Mouse (Mus musculus) CH12.LX (cell line): ENCODE data around the gene Car15. TPM values are rescaled to one million over a fixed set of nuclear protein-coding genes. Genes with fewer than 3 reads are reported as not detected.
A peak's percentile ranks its signal among the peaks of the same experiment; 100 is the strongest.

Experiments used
- DNase-seq: peaks from one replicate; pipeline ENCODE4 v3.0.0-alpha.2; 2013; ENCODE audit errors: extremely low read depth
- H3K27ac ChIP-seq: 2 replicates; pipeline ENCODE4 v1.5.1; 2012; ENCODE audit warnings: low read depth, mild to moderate bottlenecking, control low read depth, moderate library complexity; ENCODE audit not compliant: insufficient read depth
- H3K27me3 ChIP-seq: replicated peaks from 2 replicates; pipeline ENCODE3; 2012; ENCODE audit warnings: inconsistent platforms
- H3K36me3 ChIP-seq, 2 experiments: replicated peaks in 1 of 2; 2 replicates each; pipeline versions ENCODE3 to v1.6.1; 2012; ENCODE audit warnings: inconsistent platforms in 1 of 2, low read length in 1 of 2, mild to moderate bottlenecking in 1 of 2, mixed read lengths in 1 of 2, moderate library complexity in 1 of 2; ENCODE audit not compliant: control insufficient read depth in 1 of 2, insufficient read depth in 1 of 2
- H3K4me1 ChIP-seq, 2 experiments: 2 replicates each; pipeline ENCODE4 v1.6.1; 2012; ENCODE audit warnings: inconsistent platforms in 1 of 2, moderate library complexity in 1 of 2; ENCODE audit not compliant: insufficient read depth in 2 of 2, control insufficient read depth in 1 of 2
- H3K4me2 ChIP-seq: 2 replicates; pipeline ENCODE4 v1.6.1; 2012; ENCODE audit warnings: low read depth, mild to moderate bottlenecking, control low read depth; ENCODE audit not compliant: poor library complexity, insufficient read depth, severe bottlenecking
- H3K4me3 ChIP-seq, 3 experiments: fragments of 150-350 bp in 1 of 3; sonication (generic) in 1 of 3; replicated peaks in 1 of 3; 2 replicates each; pipeline versions ENCODE3 to v1.5.1; 2011 to 2012; ENCODE audit warnings: low read depth in 2 of 3, low read length in 2 of 3, mild to moderate bottlenecking in 2 of 3, moderate library complexity in 2 of 3, control low read depth in 1 of 3, improper control_type of control experiment in 1 of 3, inconsistent platforms in 1 of 3, mixed read lengths in 1 of 3; ENCODE audit not compliant: poor library complexity in 1 of 3
- H3K79me2 ChIP-seq: replicated peaks from 2 replicates; pipeline ENCODE4 v1.6.1; 2012; ENCODE audit warnings: mild to moderate bottlenecking, moderate library complexity; ENCODE audit not compliant: control insufficient read depth, poor library complexity, insufficient read depth, severe bottlenecking; ENCODE audit errors: extremely low read depth
- H3K9ac ChIP-seq: 2 replicates; pipeline ENCODE4 v1.6.1; 2012; ENCODE audit warnings: low read depth, mild to moderate bottlenecking, control low read depth, moderate library complexity; ENCODE audit not compliant: insufficient read depth
- H3K9me3 ChIP-seq: replicated peaks from 2 replicates; pipeline ENCODE3; 2012; ENCODE audit warnings: low read length, inconsistent platforms, mixed read lengths
- CHD1 ChIP-seq: IDR thresholded peaks from 2 replicates; pipeline ENCODE4 v1.6.1; 2012; ENCODE audit warnings: low read depth, low read length, improper control_type of control experiment, inconsistent platforms
- CHD2 ChIP-seq: IDR thresholded peaks from 2 replicates; pipeline ENCODE4 v1.6.1; 2011; ENCODE audit warnings: low read length, improper control_type of control experiment
- CTCF ChIP-seq, 2 experiments: IDR thresholded peaks in 1 of 2; conservative IDR thresholded peaks in 1 of 2; 2 replicates each; pipeline ENCODE4 v1.5.1; 2011 to 2012; ENCODE audit warnings: low read depth in 2 of 2, low read length in 2 of 2, improper control_type of control experiment in 1 of 2, inconsistent platforms in 1 of 2, mild to moderate bottlenecking in 1 of 2, moderate library complexity in 1 of 2
- E2F4 ChIP-seq: IDR thresholded peaks from 2 replicates; pipeline ENCODE4 v1.6.1; 2011; ENCODE audit warnings: low read depth, low read length, improper control_type of control experiment; ENCODE audit not compliant: insufficient replicate concordance
- EP300 ChIP-seq: IDR thresholded peaks from 2 replicates; pipeline ENCODE4 v1.6.1; 2011; ENCODE audit warnings: low read length, improper control_type of control experiment
- ETS1 ChIP-seq: conservative IDR thresholded peaks from 2 replicates; pipeline ENCODE4 v1.6.1; 2012; ENCODE audit warnings: low read depth, mild to moderate bottlenecking, inconsistent platforms, low read length, improper control_type of control experiment, moderate library complexity
- GABPA ChIP-seq: IDR thresholded peaks from 2 replicates; pipeline ENCODE4 v1.6.1; 2012; ENCODE audit warnings: low read depth, low read length, improper control_type of control experiment, inconsistent platforms; ENCODE audit not compliant: insufficient replicate concordance
- HCFC1 ChIP-seq: IDR thresholded peaks from 2 replicates; pipeline ENCODE4 v1.6.1; 2012; ENCODE audit warnings: low read depth, mild to moderate bottlenecking, inconsistent platforms, low read length, improper control_type of control experiment
- IRF4 ChIP-seq: IDR thresholded peaks from 2 replicates; pipeline ENCODE4 v1.6.1; 2014; ENCODE audit warnings: low read depth, mild to moderate bottlenecking, inconsistent platforms, low read length, improper control_type of control experiment
- JUN ChIP-seq: IDR thresholded peaks from 2 replicates; pipeline ENCODE4 v1.6.1; 2011; ENCODE audit warnings: low read depth, mild to moderate bottlenecking, low read length, improper control_type of control experiment, moderate library complexity; ENCODE audit not compliant: insufficient read depth
- JUND ChIP-seq: conservative IDR thresholded peaks from 2 replicates; pipeline ENCODE4 v1.6.1; 2011; ENCODE audit warnings: low read depth, low read length, improper control_type of control experiment
- MAFK ChIP-seq: IDR thresholded peaks from 2 replicates; pipeline ENCODE4 v1.6.1; 2011; ENCODE audit warnings: low read length, improper control_type of control experiment; ENCODE audit not compliant: insufficient replicate concordance
- MAX ChIP-seq: IDR thresholded peaks from 2 replicates; pipeline ENCODE4 v1.6.1; 2011; ENCODE audit warnings: low read length, improper control_type of control experiment
- MXI1 ChIP-seq: IDR thresholded peaks from 2 replicates; pipeline ENCODE4 v1.6.1; 2011; ENCODE audit warnings: mild to moderate bottlenecking, low read depth, low read length, improper control_type of control experiment
- MYC ChIP-seq: IDR thresholded peaks from 2 replicates; pipeline ENCODE4 v1.6.1; 2011; ENCODE audit warnings: low read depth, mild to moderate bottlenecking, improper control_type of control experiment, low read length
- POLR2A ChIP-seq: IDR thresholded peaks from 2 replicates; pipeline ENCODE4 v1.6.1; 2011; ENCODE audit warnings: low read depth, mild to moderate bottlenecking, improper control_type of control experiment, low read length
- POLR2AphosphoS2 ChIP-seq: IDR thresholded peaks from 2 replicates; pipeline ENCODE4 v1.6.1; 2011; ENCODE audit warnings: low read depth, low read length, improper control_type of control experiment
- RAD21 ChIP-seq: IDR thresholded peaks from 2 replicates; pipeline ENCODE4 v1.6.1; 2011; ENCODE audit warnings: low read depth, mild to moderate bottlenecking, low read length, improper control_type of control experiment, moderate library complexity
- RCOR1 ChIP-seq: conservative IDR thresholded peaks from 2 replicates; pipeline ENCODE4 v1.6.1; 2012; ENCODE audit warnings: low read depth, mild to moderate bottlenecking, inconsistent platforms, low read length, improper control_type of control experiment
- SMC3 ChIP-seq: IDR thresholded peaks from 2 replicates; pipeline ENCODE4 v1.6.1; 2011; ENCODE audit warnings: low read depth, low read length, improper control_type of control experiment
- TBP ChIP-seq: conservative IDR thresholded peaks from 2 replicates; pipeline ENCODE4 v1.6.1; 2011; ENCODE audit warnings: low read depth, low read length, improper control_type of control experiment
- TCF12 ChIP-seq: IDR thresholded peaks from 2 replicates; pipeline ENCODE4 v1.6.1; 2014; ENCODE audit warnings: low read depth, mild to moderate bottlenecking, inconsistent platforms, low read length, improper control_type of control experiment
- USF2 ChIP-seq: conservative IDR thresholded peaks from 2 replicates; pipeline ENCODE4 v1.6.1; 2011; ENCODE audit warnings: low read depth, low read length, improper control_type of control experiment
- ZC3H11A ChIP-seq: IDR thresholded peaks from 2 replicates; pipeline ENCODE4 v1.6.1; 2012; ENCODE audit warnings: low read depth, mild to moderate bottlenecking, inconsistent platforms, low read length, improper control_type of control experiment
- ZKSCAN1 ChIP-seq: IDR thresholded peaks from 2 replicates; pipeline ENCODE4 v1.6.1; 2012; ENCODE audit warnings: low read depth, inconsistent platforms, low read length, improper control_type of control experiment, borderline replicate concordance
- ZMIZ1 ChIP-seq: IDR thresholded peaks from 2 replicates; pipeline ENCODE4 v1.6.1; 2012; ENCODE audit warnings: low read depth, mild to moderate bottlenecking, inconsistent platforms, low read length, improper control_type of control experiment
- dilution Hi-C: fragments of 300-500 bp; cut with MboI; formaldehyde crosslinking; loops from 2 replicates; pipeline ENCODE4 v1.14.3; 2020; ENCODE audit warnings: low sequenced_read_pairs; ENCODE audit not compliant: extremely low pct_unique_long_range_greater_than_20kb, extremely low pct_ligation_motif_present
- in situ Hi-C: fragments of 300-500 bp; cut with MboI; formaldehyde crosslinking; loops from 3 replicates; pipeline ENCODE4 v1.14.3; 2019; ENCODE audit warnings: low sequenced_read_pairs, low pct_ligation_motif_present, low pct_unique_long_range_greater_than_20kb, mixed read lengths
- polyA plus RNA-seq: library from polyadenylated mRNA; unstranded; fragments of >175 nt; gene quantifications from 2 replicates; pipeline ENCODE4 v1.2.1, GENCODE M21; 2012; ENCODE audit warnings: low read depth; ENCODE audit not compliant: insufficient read length
- total RNA-seq, 2 experiments: library from RNA; depleted of rRNA; stranded (reverse); fragments of 300-350 nt in 1 of 2; fragments of >200 nt in 1 of 2; gene quantifications; 2 replicates each; pipeline ENCODE4 v1.2.3; 2012 to 2014

Car15 gene
- total and polyA plus RNA-seq, 3 experiments: 1.5 to 3.9 (median 1.6) TPM

- H3K27ac ChIP-seq: no peak overlapping the region
- H3K9ac ChIP-seq: no peak overlapping the region
- DNase-seq: peak; percentile 56
- H3K4me2 ChIP-seq: no peak overlapping the region
- no peaks in the 10 kb centered on the region for H3K36me3 ChIP-seq
- H3K4me1 ChIP-seq: peaks cover 0 to 6% of the 10 kb centered on the region in 2 experiments; a peak in 1 of 4 replicates
- dilution Hi-C loops: no loop called here
- H3K4me3 ChIP-seq: no peak overlapping the region
- TF ChIP-seq ZMIZ1: no peak
- no peak for TF ChIP-seq USF2
- no peak for TF ChIP-seq RCOR1
- TF ChIP-seq EP300: no peak
- TF ChIP-seq JUN: no peak
- TF ChIP-seq GABPA: no peak
- no peak for TF ChIP-seq TBP
- TF ChIP-seq SMC3: peak; percentile 91
- 0 out of 2 replicates have a peak, but pooled peaks have one; percentile 24 for TF ChIP-seq JUND
- no peak for TF ChIP-seq TCF12
- TF ChIP-seq MYC: no peak
- peak; percentile 33; the same call in 1 of the 2 replicates for TF ChIP-seq ZC3H11A
- no peak for TF ChIP-seq MAFK
- TF ChIP-seq POLR2A: no peak
- TF ChIP-seq POLR2AphosphoS2: no peak
- no peak for TF ChIP-seq IRF4
- TF ChIP-seq ZKSCAN1: no peak
- TF ChIP-seq MXI1: no peak
- TF ChIP-seq CTCF (conservative IDR thresholded peaks at IDR 0.05 in 1 of 2, IDR thresholded peaks at IDR 0.05 in 1 of 2; ENCODE audit: low read depth in 2 of 2, low read length in 2 of 2): peak; percentile 87 to 97
- peak; percentile 93 for TF ChIP-seq RAD21
- TF ChIP-seq CHD1: no peak
- TF ChIP-seq E2F4: no peak
- TF ChIP-seq HCFC1: no peak
- no peak for TF ChIP-seq ETS1
- no peak for TF ChIP-seq MAX
- TF ChIP-seq CHD2: no peak
- TF ChIP-seq, all 38 proteins: peak for 5
- H3K9me3 ChIP-seq: peaks cover 3% of the 10 kb centered on the region
- no peaks in the 10 kb centered on the region for H3K79me2 ChIP-seq
- in situ Hi-C loops: no loop called here
- H3K27me3 ChIP-seq: peaks cover 61% of the 10 kb centered on the region
These were observed 26.0 kb downstream of the Car15 start for GRCm38 (mm10) chr16:17812120-17812519.
